Mouse (Mus musculus) adrenal gland, postnatal 0 days (tissue): ENCODE results near the gene Ssh1. TPM values are rescaled to one million over a fixed set of nuclear protein-coding genes. Genes with fewer than 3 reads are reported as not detected.

ENCODE experiments used
- polyA plus RNA-seq: library from polyadenylated mRNA; unstranded; fragments of >200 nt; fragmentation: Nextera tagmentation; extraction: Ambion mirVana; gene quantifications from 2 replicates; pipeline ENCODE4 v1.2.1, GENCODE M21; 2015

Ssh1 gene
- 6.3 and 9.8 TPM in 2 replicates for polyA plus RNA-seq

DNA sequence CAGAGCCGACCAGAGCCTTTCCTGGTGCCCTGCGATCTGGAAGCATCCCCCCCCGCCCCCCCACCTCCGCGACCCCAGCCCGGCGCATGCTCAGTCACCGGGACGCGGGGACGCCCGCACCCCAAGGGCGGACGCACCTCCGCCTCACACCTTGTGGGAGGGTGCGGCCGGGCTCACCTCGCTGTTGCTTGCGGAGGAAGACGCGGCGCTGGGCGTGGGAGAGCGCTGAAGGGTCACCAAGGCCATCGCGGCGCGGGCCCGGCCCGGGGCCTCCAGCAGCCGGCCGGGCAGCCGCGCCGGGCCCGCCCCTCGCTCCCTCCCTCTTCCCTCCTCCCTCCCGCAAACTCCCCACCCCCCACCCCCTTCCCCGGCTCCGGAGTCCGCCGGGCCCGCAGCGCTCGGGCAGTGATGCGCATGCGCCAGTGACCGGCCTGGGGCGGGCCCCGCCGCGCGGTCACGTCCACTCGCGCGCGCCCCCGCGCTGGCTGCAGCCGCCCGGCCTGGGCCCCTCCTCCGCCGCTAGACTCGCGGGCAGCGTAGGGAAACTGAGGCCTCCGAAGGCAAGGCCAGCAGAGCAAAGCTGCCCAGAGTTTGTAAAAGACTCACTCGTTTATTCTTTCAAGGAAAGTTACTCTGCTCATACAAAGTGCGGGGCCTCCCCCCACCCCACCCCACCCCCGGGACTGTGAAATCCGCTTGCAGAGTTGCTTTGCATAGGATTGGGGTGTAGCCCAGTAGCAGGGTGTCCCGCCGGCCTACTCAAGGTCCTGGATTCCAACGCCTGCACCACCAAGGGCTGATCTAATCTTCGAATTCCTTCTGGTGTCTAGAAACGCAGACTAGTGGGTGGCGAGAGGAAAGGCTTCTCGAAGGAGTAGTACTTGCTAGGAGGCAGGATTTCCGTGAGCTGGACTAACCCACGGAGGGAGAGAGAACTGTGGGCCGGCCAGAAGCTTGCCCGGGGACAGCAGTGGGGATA, at the start of gene Ssh1:
Ssh1 (minus strand) TSS at position 408 of the 979 bp plus-strand sequence.

GRCm38 (mm10) chr5:114003542-114003941, 9.8 kb upstream of the Ssh1 start, which contains the start of gene Dao:
TSS of gene Dao (plus strand) at chr5:114003703.

GRCm38 (mm10) chr5:113908592-113909441, 84.9 kb downstream of the Ssh1 start, which contains the start of gene Coro1c:
TSS of gene Coro1c (minus strand) at chr5:113908758.

Other genes with a start within 250 kb of the Ssh1 start
- gene Sart3, start 221.4 kb downstream of the Ssh1 start, polyA plus RNA-seq = 15.9 and 22.9 TPM in 2 replicates
- 640 and 1,026 TPM in 2 replicates for gene Iscu, start 221.1 kb downstream of the Ssh1 start, polyA plus RNA-seq
- 59.4 and 96.1 TPM in 2 replicates for gene Tmem119, start 193.4 kb downstream of the Ssh1 start, polyA plus RNA-seq
- gene Selplg, start 161.2 kb downstream of the Ssh1 start, polyA plus RNA-seq = 4.5 and 5.3 TPM in 2 replicates
- 65.4 and 71.3 TPM in 2 replicates for gene Coro1c, start 85.1 kb downstream of the Ssh1 start, polyA plus RNA-seq
- 0.14 and 0.19 TPM in 2 replicates for gene Dao, start 9.8 kb upstream of the Ssh1 start, polyA plus RNA-seq
- gene Usp30, start 71.6 kb upstream of the Ssh1 start, polyA plus RNA-seq = 8.4 and 13.2 TPM in 2 replicates
- gene Svop, start 97.7 kb upstream of the Ssh1 start, polyA plus RNA-seq = 5.7 and 10.9 TPM in 2 replicates
- 15.2 and 18.3 TPM in 2 replicates for gene Alkbh2, start 134.3 kb upstream of the Ssh1 start, polyA plus RNA-seq
- 7.8 and 15.6 TPM in 2 replicates for gene Ung, start 136.5 kb upstream of the Ssh1 start, polyA plus RNA-seq
- gene Acacb, start 152.6 kb upstream of the Ssh1 start, polyA plus RNA-seq = 1.6 and 2.7 TPM in 2 replicates